Mouse (Mus musculus) heart, adult 2 months (tissue): ENCODE measurements around the gene Gm5129.

Experiments
- CTCF ChIP-seq: fragments of 200-600 bp; IDR thresholded peaks from 2 replicates; pipeline ENCODE4 v1.8.1; 2022; ENCODE audit warnings: antibody characterized with exemption, mild to moderate bottlenecking, moderate library complexity
- EP300 ChIP-seq: fragments of 200-500 bp; IDR thresholded peaks from 2 replicates; pipeline ENCODE4 v1.6.1; 2011; ENCODE audit warnings: low read depth, low read length, control low read depth; ENCODE audit not compliant: insufficient read depth
- POLR2A ChIP-seq: fragments of 200-500 bp; IDR thresholded peaks from 2 replicates; pipeline ENCODE4 v1.6.1; 2011; ENCODE audit warnings: mild to moderate bottlenecking, low read depth, low read length, control low read depth; ENCODE audit not compliant: insufficient read depth

GRCm38 (mm10) chr5:29751306-29751705 is 15.6 kb upstream of the Gm5129 start:
- no peak for TF ChIP-seq CTCF
- no peak for TF ChIP-seq EP300
- TF ChIP-seq POLR2A = no peak
